Mouse (Mus musculus) stomach, postnatal 0 days (tissue): ENCODE results near the gene Elmo1.

Source experiments
- CTCF ChIP-seq: IDR thresholded peaks from 2 replicates; pipeline ENCODE4 v1.5.1; 2016; ENCODE audit warnings: antibody characterized with exemption, low read depth, mild to moderate bottlenecking, moderate library complexity
- EP300 ChIP-seq: optimal IDR thresholded peaks from 2 replicates; pipeline ENCODE3; 2016; ENCODE audit warnings: antibody characterized with exemption

- no peak for TF ChIP-seq EP300
- TF ChIP-seq CTCF = no peak
Observed at GRCm38 (mm10) chr13:20474600-20474999, 384.2 kb downstream of the Elmo1 start.
